Mouse (Mus musculus) myocyte (in vitro differentiated cells): ENCODE data around the gene Dph2. TPM values are rescaled to one million over a fixed set of nuclear protein-coding genes. Genes with fewer than 3 reads are reported as not detected.

Experiments used
- H3K27me3 ChIP-seq: one replicate; pipeline ENCODE4 v1.6.1; 2011; ENCODE audit not compliant: control insufficient read depth, insufficient read depth, insufficient read length
- H3K36me3 ChIP-seq: one replicate; pipeline ENCODE4 v1.6.1; 2011; ENCODE audit not compliant: control insufficient read depth, insufficient read depth
- H3K4me2 ChIP-seq: one replicate; pipeline ENCODE4 v1.6.1; 2011; ENCODE audit warnings: low read depth, control low read depth
- H3K4me3 ChIP-seq: one replicate; pipeline ENCODE4 v1.5.1; 2011; ENCODE audit warnings: mild to moderate bottlenecking, control low read depth, moderate library complexity
- H3K79me2 ChIP-seq: one replicate; pipeline ENCODE4 v1.6.1; 2011; ENCODE audit not compliant: control insufficient read depth, insufficient read depth
- H3ac ChIP-seq: one replicate; pipeline ENCODE4 v1.6.1; 2011; ENCODE audit not compliant: control insufficient read depth, insufficient read length
- CEBPB ChIP-seq: IDR thresholded peaks from 2 replicates; pipeline ENCODE4 v1.6.1; 2011; ENCODE audit warnings: mild to moderate bottlenecking, moderate library complexity; ENCODE audit not compliant: poor library complexity, insufficient read depth, severe bottlenecking
- E2F4 ChIP-seq: IDR thresholded peaks from one replicate; pipeline ENCODE4 v1.6.1; 2011; ENCODE audit warnings: mild to moderate bottlenecking, control low read depth, moderate library complexity; ENCODE audit not compliant: insufficient read depth
- MAX ChIP-seq: IDR thresholded peaks from one replicate; pipeline ENCODE4 v1.6.1; 2011; ENCODE audit warnings: low read depth, mild to moderate bottlenecking, control low read depth
- MYOD1 ChIP-seq, 3 experiments: IDR thresholded peaks; one replicate each; pipeline ENCODE4 v1.6.1; 2011; ENCODE audit warnings: control low read depth in 2 of 3, low read depth in 2 of 3, mild to moderate bottlenecking in 2 of 3, moderate library complexity in 1 of 3; ENCODE audit not compliant: insufficient read length in 2 of 3, control insufficient read depth in 1 of 3
- MYOG ChIP-seq, 3 experiments: IDR thresholded peaks; one replicate each; pipeline ENCODE4 v1.6.1; 2011; ENCODE audit warnings: control low read depth in 2 of 3, low read depth in 2 of 3, mild to moderate bottlenecking in 2 of 3; ENCODE audit not compliant: insufficient read length in 2 of 3, control insufficient read depth in 1 of 3, insufficient read depth in 1 of 3
- POLR2A ChIP-seq: IDR thresholded peaks from one replicate; pipeline ENCODE4 v1.6.1; 2011; ENCODE audit warnings: low read depth, mild to moderate bottlenecking, control low read depth, moderate library complexity; ENCODE audit not compliant: insufficient read length
- POLR2AphosphoS2 ChIP-seq: IDR thresholded peaks from one replicate; pipeline ENCODE4 v1.6.1; 2011; ENCODE audit warnings: low read depth, control low read depth; ENCODE audit not compliant: insufficient read length
- REST ChIP-seq: IDR thresholded peaks from one replicate; pipeline ENCODE4 v1.6.1; 2011; ENCODE audit warnings: mild to moderate bottlenecking, control low read depth, moderate library complexity; ENCODE audit not compliant: insufficient read depth, insufficient read length
- SRF ChIP-seq: IDR thresholded peaks from one replicate; pipeline ENCODE4 v1.6.1; 2011; ENCODE audit warnings: low read depth; ENCODE audit not compliant: control insufficient read depth, insufficient read length
- TCF12 ChIP-seq: IDR thresholded peaks from one replicate; pipeline ENCODE4 v1.6.1; 2011; ENCODE audit warnings: mild to moderate bottlenecking, control low read depth; ENCODE audit not compliant: poor library complexity, insufficient read depth, severe bottlenecking
- TCF3 ChIP-seq: IDR thresholded peaks from one replicate; pipeline ENCODE4 v1.6.1; 2011; ENCODE audit warnings: low read depth, control low read depth; ENCODE audit not compliant: insufficient read length
- USF1 ChIP-seq: IDR thresholded peaks from one replicate; pipeline ENCODE4 v1.6.1; 2011; ENCODE audit warnings: low read depth, mild to moderate bottlenecking, control low read depth, moderate library complexity
- polyA plus RNA-seq: library from polyadenylated mRNA; unstranded; fragments of >200 nt; fragmentation: generic; extraction: Trizol; gene quantifications from one replicate; pipeline ENCODE4 v1.2.1, GENCODE M21; 2012; ENCODE audit warnings: missing spikeins

The Dph2 gene
- polyA plus RNA-seq, 1 experiment = 8.5 TPM

DNA sequence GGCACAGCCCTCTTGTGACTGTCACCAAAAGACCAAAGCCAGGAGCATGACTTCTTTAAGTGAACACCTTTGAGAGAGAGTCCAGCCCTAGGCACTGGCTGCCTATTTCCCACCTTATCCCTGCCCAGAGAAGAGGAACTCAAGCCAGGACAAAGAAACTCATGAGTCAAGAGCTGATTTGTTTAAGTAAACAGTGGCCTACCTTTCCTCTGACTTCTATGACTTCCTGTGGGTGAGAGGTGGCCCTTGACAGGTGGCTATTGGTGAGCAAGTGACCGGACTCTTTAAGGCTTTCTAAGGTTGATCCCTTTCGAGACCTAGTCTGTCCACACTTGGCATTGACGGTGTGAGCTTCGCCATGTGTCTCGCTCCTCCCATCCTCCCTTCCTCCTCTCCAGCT is 51.0 kb downstream of the Dph2 start:
- Histone ChIP-seq H3K4me2 (no peak overlapping the region), H3ac (no peak overlapping the region), H3K27me3 (no peaks in the 10 kb centered on the region), H3K79me2 (peaks cover 22% of the 10 kb centered on the region), H3K36me3 (peaks cover 22% of the 10 kb centered on the region), H3K4me3 (no peak overlapping the region)
- TF ChIP-seq POLR2A (no peak), REST (no peak), MAX (no peak), TCF12 (no peak), E2F4 (no peak), MYOD1 (IDR thresholded peaks at IDR 0.05; ENCODE audit: control insufficient read depth in 1 of 3, insufficient read length in 2 of 3, low read depth in 2 of 3) (no peak), SRF (no peak), POLR2AphosphoS2 (no peak), TCF3 (no peak), MYOG (IDR thresholded peaks at IDR 0.05; ENCODE audit: control insufficient read depth in 1 of 3, insufficient read depth in 1 of 3, insufficient read length in 2 of 3, low read depth in 2 of 3) (no peak), CEBPB (no peak), USF1 (no peak)

DNA sequence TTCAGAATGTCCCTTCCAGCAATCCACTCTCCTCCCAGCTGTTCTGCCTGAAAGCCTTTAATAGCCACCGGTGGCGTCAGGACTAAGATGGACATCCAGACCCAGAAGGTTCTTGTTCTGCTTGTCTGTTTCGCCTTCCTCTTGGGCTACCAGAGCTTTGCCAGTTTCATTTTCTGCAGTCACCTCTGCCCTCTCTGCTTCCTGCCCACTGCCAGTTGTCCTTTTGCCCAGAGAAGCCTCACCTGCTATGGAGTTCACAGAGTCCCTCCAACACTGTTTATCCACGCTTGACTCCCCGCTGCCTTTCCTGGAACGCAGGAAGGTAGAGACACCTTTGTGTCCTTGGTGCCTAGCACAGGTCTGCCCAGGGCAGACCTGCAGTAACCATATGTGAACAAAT is 52.5 kb downstream of the Dph2 start:
- Histone ChIP-seq H3K79me2 (peaks cover 22% of the 10 kb centered on the region), H3K27me3 (no peaks in the 10 kb centered on the region), H3K4me2 (no peak overlapping the region), H3K4me3 (no peak overlapping the region), H3ac (no peak overlapping the region), H3K36me3 (peaks cover 8% of the 10 kb centered on the region)
- no peak for TF ChIP-seq MYOG (IDR thresholded peaks at IDR 0.05; ENCODE audit: control insufficient read depth in 1 of 3, insufficient read depth in 1 of 3, insufficient read length in 2 of 3, low read depth in 2 of 3)
- no peak for TF ChIP-seq POLR2AphosphoS2
- no peak for TF ChIP-seq SRF
- no peak for TF ChIP-seq POLR2A
- TF ChIP-seq TCF12 = no peak
- TF ChIP-seq CEBPB = no peak
- no peak for TF ChIP-seq USF1
- no peak for TF ChIP-seq MYOD1 (IDR thresholded peaks at IDR 0.05; ENCODE audit: control insufficient read depth in 1 of 3, insufficient read length in 2 of 3, low read depth in 2 of 3)
- TF ChIP-seq TCF3 = no peak
- no peak for TF ChIP-seq MAX
- TF ChIP-seq REST = no peak
- no peak for TF ChIP-seq E2F4

Other genes starting within 250 kb of the Dph2 start
- gene Dmap1, start 209.8 kb downstream of the Dph2 start, polyA plus RNA-seq = 28.0 TPM
- not detected for gene Gm12845, start 167.6 kb downstream of the Dph2 start, polyA plus RNA-seq
- not detected for gene Klf17, start 126.4 kb downstream of the Dph2 start, polyA plus RNA-seq
- gene Slc6a9, start 57.5 kb downstream of the Dph2 start, polyA plus RNA-seq = 129 TPM
- 1.8 TPM for gene Ccdc24, start 19.5 kb downstream of the Dph2 start, polyA plus RNA-seq
- gene B4galt2, start 8.5 kb downstream of the Dph2 start, polyA plus RNA-seq = 41.6 TPM
- gene Atp6v0b, start 4.7 kb downstream of the Dph2 start, polyA plus RNA-seq = 470 TPM
- gene Ipo13, start 23.0 kb upstream of the Dph2 start, polyA plus RNA-seq = 62.2 TPM
- 15.9 TPM for gene Artn, start 37.7 kb upstream of the Dph2 start, polyA plus RNA-seq
- gene St3gal3, start 242.9 kb upstream of the Dph2 start, polyA plus RNA-seq = 45.1 TPM